Mouse (Mus musculus) gastrocnemius, adult 18-20 months (tissue): ENCODE measurements around the gene Anks6. TPM values are rescaled to one million over a fixed set of nuclear protein-coding genes. Genes with fewer than 3 reads are reported as not detected.
"Not testable (repeated sequence)": the region's sequence is repeated elsewhere in the genome, so short reads cannot be mapped to it uniquely, and the experiment has no call there.

Experiments
- DNase-seq: peaks from one replicate; pipeline ENCODE4 v3.0.0; 2021; ENCODE audit warnings: low spot score
- long read RNA-seq, 2 experiments: library from polyadenylated mRNA; stranded (forward); transcript quantifications; one replicate each; pipeline ENCODE4 v2.0.0; 2021
- total RNA-seq, 2 experiments: library from RNA; stranded (reverse); gene quantifications; 2 replicates each; pipeline ENCODE4 v1.2.3; 2021

Anks6 gene
- total RNA-seq: 1 to 10 TPM; 1.0 to 1.4 TPM
- long read RNA-seq, experiment 1, partial matches to known transcripts: 1 of 6 reads
- long read RNA-seq, experiment 1, other reads (novel, unspliced or antisense): 4 of 6 reads
- long read RNA-seq, experiment 2, partial matches to known transcripts: 0 of 1 reads
- long read RNA-seq, experiment 2, other reads (novel, unspliced or antisense): 1 of 1 reads

GRCm38 (mm10) chr4:47056791-47057509, at the start of gene Anks6:
TSS of gene Anks6 (minus strand) at chr4:47057427.
- DNase-seq: peak; percentile 64

- DNase-seq: peak; percentile 34
These were observed 46.3 kb upstream of the Anks6 start for GRCm38 (mm10) chr4:47103561-47103960.

- DNase-seq: no peak
These were observed 36.4 kb upstream of the Anks6 start for GRCm38 (mm10) chr4:47093647-47094046.

- DNase-seq: no peak
These were observed 35.9 kb upstream of the Anks6 start for GRCm38 (mm10) chr4:47093161-47093560.

- no peak for DNase-seq
These were observed 35.3 kb upstream of the Anks6 start for GRCm38 (mm10) chr4:47092387-47093021.

GRCm38 (mm10) chr4:47091493-47092386, 34.5 kb upstream of the Anks6 start, which contains the start of gene Galnt12:
TSS of gene Galnt12 (plus strand) at chr4:47091909.
- no peak for DNase-seq

GRCm38 (mm10) chr4:47088671-47089070, 31.4 kb upstream of the Anks6 start:
- no peak for DNase-seq

- DNase-seq: no peak
These were observed 26.6 kb upstream of the Anks6 start for GRCm38 (mm10) chr4:47083824-47084223.

- no peak for DNase-seq
These were observed 23.4 kb upstream of the Anks6 start for GRCm38 (mm10) chr4:47080647-47081010.

- no peak for DNase-seq
These were observed 22.9 kb upstream of the Anks6 start for GRCm38 (mm10) chr4:47079997-47080646.

- DNase-seq: no peak
These were observed 17.8 kb upstream of the Anks6 start for GRCm38 (mm10) chr4:47075054-47075453.

GRCm38 (mm10) chr4:47060900-47061299, 3.7 kb upstream of the Anks6 start:
- DNase-seq: no peak

GRCm38 (mm10) chr4:47057510-47058325, 491 bp upstream of the Anks6 start:
- DNase-seq: no peak

- DNase-seq: no peak
These were observed 1.6 kb downstream of the Anks6 start for GRCm38 (mm10) chr4:47055570-47056080.

GRCm38 (mm10) chr4:47055170-47055569, 2.1 kb downstream of the Anks6 start:
- DNase-seq: not testable (repeated sequence)

- DNase-seq: no peak
These were observed 5.3 kb downstream of the Anks6 start for GRCm38 (mm10) chr4:47051905-47052304.

GRCm38 (mm10) chr4:47050642-47051381, 6.4 kb downstream of the Anks6 start:
- no peak for DNase-seq

GRCm38 (mm10) chr4:47050167-47050566, 7.1 kb downstream of the Anks6 start:
- DNase-seq: peak; percentile 88

- DNase-seq: no peak
These were observed 8.0 kb downstream of the Anks6 start for GRCm38 (mm10) chr4:47049216-47049615.
